Mouse (Mus musculus): Measurements from ENCODE around the gene Nrcam. TPM values are rescaled to one million over a fixed set of nuclear protein-coding genes. Genes with fewer than 3 reads are reported as not detected.

Nrcam gene
- total and polyA plus RNA-seq, 3 experiments = 0.05 to 0.33 (median 0.13) TPM

GRCm38 (mm10) chr12:44528391-44529016 is 199.8 kb downstream of the Nrcam start:
- no peaks in the 10 kb centered on the region for H3K27me3 ChIP-seq (replicated peaks)
- dilution Hi-C loops (cut with MboI; ENCODE audit: extremely low pct_ligation_motif_present, extremely low pct_unique_long_range_greater_than_20kb, low sequenced_read_pairs) (no loop called here), in situ Hi-C loops (cut with MboI; ENCODE audit: low pct_ligation_motif_present, low pct_unique_long_range_greater_than_20kb, low sequenced_read_pairs) (loop anchor here (25.0 kb wide), 1 partner anchor 216 kb away; no protein-coding TSS in a partner anchor)
- no peaks in the 10 kb centered on the region for H3K36me3 ChIP-seq (replicated peaks in 1 of 2; ENCODE audit: control insufficient read depth in 1 of 2, insufficient read depth in 1 of 2, low read length in 1 of 2)
- no peak overlapping the region for H3K4me2 ChIP-seq (ENCODE audit: insufficient read depth, low read depth, poor library complexity, severe bottlenecking)
- H3K79me2 ChIP-seq (replicated peaks; ENCODE audit: control insufficient read depth, extremely low read depth, insufficient read depth, poor library complexity, severe bottlenecking) = no peaks in the 10 kb centered on the region
- no peak for DNase-seq (ENCODE audit: extremely low read depth)
- H3K9me3 ChIP-seq (replicated peaks; ENCODE audit: low read length) = no peaks in the 10 kb centered on the region
- no peak overlapping the region for H3K9ac ChIP-seq (ENCODE audit: insufficient read depth, low read depth)
- no peaks in the 10 kb centered on the region for H3K4me1 ChIP-seq (ENCODE audit: control insufficient read depth in 1 of 2, insufficient read depth in 2 of 2)
- TF ChIP-seq RAD21 (IDR thresholded peaks at IDR 0.05; ENCODE audit: low read depth, low read length) = no peak
- no peak for TF ChIP-seq ZC3H11A (IDR thresholded peaks at IDR 0.05; ENCODE audit: low read depth, low read length)
- TF ChIP-seq E2F4 (IDR thresholded peaks at IDR 0.05; ENCODE audit: insufficient replicate concordance, low read depth, low read length) = no peak
- no peak for TF ChIP-seq CHD2 (IDR thresholded peaks at IDR 0.05; ENCODE audit: low read length)
- TF ChIP-seq MAFK (IDR thresholded peaks at IDR 0.05; ENCODE audit: insufficient replicate concordance, low read length) = no peak
- TF ChIP-seq ZNF384 (IDR thresholded peaks at IDR 0.05; ENCODE audit: low read depth, low read length) = no peak
- TF ChIP-seq ETS1 (conservative IDR thresholded peaks at IDR 0.05; ENCODE audit: low read depth, low read length) = no peak
- TF ChIP-seq POLR2AphosphoS2 (IDR thresholded peaks at IDR 0.05; ENCODE audit: low read depth, low read length) = no peak
- no peak for TF ChIP-seq CTCF (conservative IDR thresholded peaks at IDR 0.05 in 1 of 2, IDR thresholded peaks at IDR 0.05 in 1 of 2; ENCODE audit: low read depth in 2 of 2, low read length in 2 of 2)
- no peak for TF ChIP-seq ZKSCAN1 (IDR thresholded peaks at IDR 0.05; ENCODE audit: borderline replicate concordance, low read depth, low read length)
- TF ChIP-seq UBTF (IDR thresholded peaks at IDR 0.05; ENCODE audit: low read depth, low read length) = no peak
- no peak for TF ChIP-seq NELFE (IDR thresholded peaks at IDR 0.05; ENCODE audit: low read depth, low read length)
- no peak for TF ChIP-seq MAZ (IDR thresholded peaks at IDR 0.05; ENCODE audit: low read depth, low read length)
- no peak overlapping the region for H3K4me3 ChIP-seq (replicated peaks in 1 of 3; ENCODE audit: low read depth in 2 of 3, low read length in 2 of 3, poor library complexity in 1 of 3)
- no peak overlapping the region for H3K27ac ChIP-seq (ENCODE audit: insufficient read depth, low read depth)

GRCm38 (mm10) chr12:44532337-44533113 is 203.8 kb downstream of the Nrcam start:
- TF ChIP-seq SIN3A (IDR thresholded peaks at IDR 0.05; ENCODE audit: low read length) = no peak
- no peak for TF ChIP-seq EP300 (IDR thresholded peaks at IDR 0.05; ENCODE audit: low read length)
- no peak for TF ChIP-seq PAX5 (IDR thresholded peaks at IDR 0.05; ENCODE audit: low read length)
- TF ChIP-seq MAFK (IDR thresholded peaks at IDR 0.05; ENCODE audit: insufficient replicate concordance, low read length) = no peak
- TF ChIP-seq MYC (IDR thresholded peaks at IDR 0.05; ENCODE audit: low read depth, low read length) = no peak
- TF ChIP-seq RCOR1 (conservative IDR thresholded peaks at IDR 0.05; ENCODE audit: low read depth, low read length) = no peak
- no peak for TF ChIP-seq ZMIZ1 (IDR thresholded peaks at IDR 0.05; ENCODE audit: low read depth, low read length)
- no peak for TF ChIP-seq CHD1 (IDR thresholded peaks at IDR 0.05; ENCODE audit: low read depth, low read length)
- TF ChIP-seq MAX (IDR thresholded peaks at IDR 0.05; ENCODE audit: low read length) = no peak
- TF ChIP-seq IRF4 (IDR thresholded peaks at IDR 0.05; ENCODE audit: low read depth, low read length) = no peak
- no peak for TF ChIP-seq JUND (conservative IDR thresholded peaks at IDR 0.05; ENCODE audit: low read depth, low read length)
- TF ChIP-seq ELF1 (IDR thresholded peaks at IDR 0.05; ENCODE audit: low read depth, low read length) = no peak
- no peak for TF ChIP-seq ZKSCAN1 (IDR thresholded peaks at IDR 0.05; ENCODE audit: borderline replicate concordance, low read depth, low read length)
- TF ChIP-seq POLR2AphosphoS2 (IDR thresholded peaks at IDR 0.05; ENCODE audit: low read depth, low read length) = no peak
- TF ChIP-seq HCFC1 (IDR thresholded peaks at IDR 0.05; ENCODE audit: low read depth, low read length) = no peak
- no peak for TF ChIP-seq TCF12 (IDR thresholded peaks at IDR 0.05; ENCODE audit: low read depth, low read length)
- no peak for TF ChIP-seq KAT2A (IDR thresholded peaks at IDR 0.05; ENCODE audit: insufficient replicate concordance, low read length)
- Histone ChIP-seq H3K27me3 (replicated peaks) (no peaks in the 10 kb centered on the region), H3K9me3 (replicated peaks; ENCODE audit: low read length) (no peaks in the 10 kb centered on the region), H3K9ac (ENCODE audit: insufficient read depth, low read depth) (no peak overlapping the region), H3K4me2 (ENCODE audit: insufficient read depth, low read depth, poor library complexity, severe bottlenecking) (no peak overlapping the region), H3K27ac (ENCODE audit: insufficient read depth, low read depth) (no peak overlapping the region), H3K4me1 (ENCODE audit: control insufficient read depth in 1 of 2, insufficient read depth in 2 of 2) (peaks cover 0 to 8% of the 10 kb centered on the region in 2 experiments; a peak in 1 of 4 replicates), H3K4me3 (replicated peaks in 1 of 3; ENCODE audit: low read depth in 2 of 3, low read length in 2 of 3, poor library complexity in 1 of 3) (no peak overlapping the region), H3K79me2 (replicated peaks; ENCODE audit: control insufficient read depth, extremely low read depth, insufficient read depth, poor library complexity, severe bottlenecking) (no peaks in the 10 kb centered on the region), H3K36me3 (replicated peaks in 1 of 2; ENCODE audit: control insufficient read depth in 1 of 2, insufficient read depth in 1 of 2, low read length in 1 of 2) (no peaks in the 10 kb centered on the region)
- no peak for DNase-seq (ENCODE audit: extremely low read depth)
- in situ Hi-C loops (cut with MboI; ENCODE audit: low pct_ligation_motif_present, low pct_unique_long_range_greater_than_20kb, low sequenced_read_pairs) = loop anchor here (25.0 kb wide), 1 partner anchor 220 kb away; no protein-coding TSS in a partner anchor
- dilution Hi-C loops (cut with MboI; ENCODE audit: extremely low pct_ligation_motif_present, extremely low pct_unique_long_range_greater_than_20kb, low sequenced_read_pairs) = no loop called here
